ENCODE assay signal across 26 mouse cellular contexts in the genomic region with DNA sequence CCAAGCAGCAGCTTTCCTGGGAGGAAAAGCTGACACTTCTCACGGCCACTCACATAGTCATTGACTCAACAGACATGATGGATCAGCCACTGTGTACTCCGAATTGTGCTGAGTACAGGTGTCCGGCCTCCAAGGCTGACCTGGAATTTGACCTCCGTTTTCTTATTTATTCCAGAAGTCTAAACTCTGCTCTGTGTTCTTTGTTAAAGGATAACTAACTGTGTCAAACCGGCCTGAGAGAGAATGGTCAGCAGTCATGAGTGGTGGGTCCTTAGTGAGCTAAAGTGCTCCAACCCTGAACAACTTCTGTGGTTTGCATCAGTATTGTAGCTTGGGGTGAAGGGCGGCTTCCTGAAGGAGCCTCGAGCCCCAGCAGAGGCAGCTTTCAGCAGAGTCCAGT. TPM values are rescaled to one million over a fixed set of nuclear protein-coding genes. Genes with fewer than 3 reads are reported as not detected.
DNase-seq lines count a peak whose midpoint lies in the region; ATAC-seq and TF ChIP-seq lines count a peak whose summit lies in the region.
"Had no signal": no experiment of that assay in that cellular context is flagged by ENCODE, and none has a peak within 500 bp of the region (broad histone marks: within the 10 kb centered on the region; RNA-seq: fewer than 3 reads in every experiment).

No protein-coding gene starts in this region.

- H3K36me3 ChIP-seq in intestine, postnatal 0 days (ENCODE audit: control insufficient read depth, insufficient read depth), result no peaks in the 10 kb centered on the region; the same call in 1 of the 2 replicates
- no peaks in the 10 kb centered on the region for H3K36me3 ChIP-seq in intestine, embryonic 16.5 days (ENCODE audit: control insufficient read depth, insufficient read depth, low read length)
- H3K36me3 ChIP-seq in small intestine, adult 2 months (ENCODE audit: control insufficient read depth, insufficient read depth, low read length), result peaks cover 14% of the 10 kb centered on the region; the same call in 1 of the 2 replicates
- H3K36me3 ChIP-seq in hindbrain, embryonic 14.5 days (replicated peaks; ENCODE audit: control insufficient read depth, insufficient read depth), result no peaks in the 10 kb centered on the region
- H3K36me3 ChIP-seq: embryonic facial prominence, embryonic 15.5 days; forebrain, embryonic 10.5 days; G1E; heart, embryonic 10.5 days had no signal

- 0 out of 2 replicates have a peak, but pooled peaks have one; percentile 22 for ATAC-seq in intestine, postnatal 0 days
- ATAC-seq in intestine, embryonic 16.5 days, result no peak
- ATAC-seq in megakaryocyte-erythroid progenitor cell, adult 5-6 weeks (replicated peaks; ENCODE audit: low FRiP score, low TSS enrichment, poor library complexity, severe bottlenecking), result no peak
- ATAC-seq in hindbrain, embryonic 14.5 days (ENCODE audit: low FRiP score), result no peak
- ATAC-seq: CD4-positive, CD25-positive, alpha-beta regulatory T cell, adult 4 months; forebrain, embryonic 14.5 days had no signal

- DNase-seq in kidney, adult 9 months, result peak; percentile 93
- peak; percentile 50 for DNase-seq in kidney, postnatal 10 days
- no peak for DNase-seq in hindbrain, embryonic 14.5 days (ENCODE audit: low spot score)
- DNase-seq in left cerebral cortex, adult 8-10 months (ENCODE audit: low spot score in 2 of 2), result no peak
- DNase-seq: adrenal gland, adult 8-10 months; adrenal gland, postnatal 36 days; B cell, adult 2 months; cerebellum, adult 11 months; cerebellum, adult 8-10 months; cerebellum, postnatal 14 days; embryo, embryonic 11 days; gastrocnemius, postnatal 10 days; heart, adult 18-20 months; heart, postnatal 10 days; heart, postnatal 4 days had no signal

- peaks cover 6% of the 10 kb centered on the region for H3K4me1 ChIP-seq in intestine, postnatal 0 days (replicated peaks; ENCODE audit: control insufficient read depth, insufficient read depth, low read length)
- H3K4me1 ChIP-seq in intestine, embryonic 16.5 days (ENCODE audit: control insufficient read depth, insufficient read depth, low read length), result peaks cover 8% of the 10 kb centered on the region; the same call in 1 of the 2 replicates
- H3K4me1 ChIP-seq in small intestine, adult 2 months (ENCODE audit: control insufficient read depth, insufficient read depth, insufficient read length, low read length), result peaks cover 20% of the 10 kb centered on the region
- no peaks in the 10 kb centered on the region for H3K4me1 ChIP-seq in hindbrain, embryonic 14.5 days (replicated peaks; ENCODE audit: control insufficient read depth, insufficient read depth, low read length)
- H3K4me1 ChIP-seq: embryonic facial prominence, embryonic 15.5 days; forebrain, embryonic 10.5 days had no signal

- no peak overlapping the region for H3K9ac ChIP-seq in intestine, postnatal 0 days (ENCODE audit: low read depth, low read length)
- no peak overlapping the region for H3K9ac ChIP-seq in intestine, embryonic 16.5 days (ENCODE audit: low read depth, low read length)
- no peak overlapping the region for H3K9ac ChIP-seq in hindbrain, embryonic 14.5 days
- H3K9ac ChIP-seq: embryonic facial prominence, embryonic 15.5 days had no signal

- no peak overlapping the region for H3K4me3 ChIP-seq in intestine, postnatal 0 days (ENCODE audit: low read depth, low read length)
- no peak overlapping the region for H3K4me3 ChIP-seq in intestine, embryonic 16.5 days (ENCODE audit: low read length)
- no peak overlapping the region for H3K4me3 ChIP-seq in small intestine, adult 2 months (ENCODE audit: low read depth, low read length)
- no peak overlapping the region for H3K4me3 ChIP-seq in hindbrain, embryonic 14.5 days (replicated peaks; ENCODE audit: low read length)
- H3K4me3 ChIP-seq: embryonic facial prominence, embryonic 15.5 days; erythroblast, embryonic 14.5 days; forebrain, embryonic 10.5 days; heart, embryonic 10.5 days had no signal

- no peak overlapping the region for H3K4me2 ChIP-seq in intestine, postnatal 0 days (replicated peaks; ENCODE audit: low read depth)
- H3K4me2 ChIP-seq in intestine, embryonic 16.5 days (ENCODE audit: low read depth, low read length), result no peak overlapping the region
- no peak overlapping the region for H3K4me2 ChIP-seq in hindbrain, embryonic 14.5 days (replicated peaks)
- H3K4me2 ChIP-seq: embryonic facial prominence, embryonic 15.5 days had no signal

- no peak for TF ChIP-seq POLR2A in small intestine, adult 2 months (IDR thresholded peaks at IDR 0.05; ENCODE audit: low read depth, low read length)

- no peak overlapping the region for H3K27ac ChIP-seq in intestine, postnatal 0 days (ENCODE audit: low read depth, low read length)
- H3K27ac ChIP-seq in intestine, embryonic 16.5 days (ENCODE audit: low read length), result no peak overlapping the region
- peak overlapping the region; percentile 25; the same call in 1 of the 2 replicates for H3K27ac ChIP-seq in small intestine, adult 2 months (ENCODE audit: insufficient read depth, low read depth, low read length)
- H3K27ac ChIP-seq in hindbrain, embryonic 14.5 days, result no peak overlapping the region
- H3K27ac ChIP-seq: embryonic facial prominence, embryonic 15.5 days; forebrain, embryonic 10.5 days; heart, embryonic 10.5 days had no signal

- H3K27me3 ChIP-seq in intestine, postnatal 0 days (replicated peaks; ENCODE audit: control insufficient read depth, insufficient read depth, low read length), result no peaks in the 10 kb centered on the region
- no peaks in the 10 kb centered on the region for H3K27me3 ChIP-seq in intestine, embryonic 16.5 days (replicated peaks; ENCODE audit: control insufficient read depth, insufficient read depth, low read length)
- H3K27me3 ChIP-seq in small intestine, adult 2 months (ENCODE audit: control insufficient read depth, insufficient read depth, low read length), result no peaks in the 10 kb centered on the region
- no peaks in the 10 kb centered on the region for H3K27me3 ChIP-seq in hindbrain, embryonic 14.5 days (ENCODE audit: control insufficient read depth, insufficient read depth, low read length)
- H3K27me3 ChIP-seq: embryonic facial prominence, embryonic 15.5 days had no signal

- TF ChIP-seq CTCF in intestine, postnatal 0 days (IDR thresholded peaks at IDR 0.05; ENCODE audit: low read depth), result no peak
- no peak for TF ChIP-seq CTCF in small intestine, adult 2 months (IDR thresholded peaks at IDR 0.05; ENCODE audit: extremely low read depth, insufficient read length, insufficient replicate concordance, low read depth, low read length)

- no peaks in the 10 kb centered on the region for H3K9me3 ChIP-seq in intestine, postnatal 0 days (ENCODE audit: control insufficient read depth)
- no peaks in the 10 kb centered on the region for H3K9me3 ChIP-seq in intestine, embryonic 16.5 days (ENCODE audit: control insufficient read depth, low read length)
- no peaks in the 10 kb centered on the region for H3K9me3 ChIP-seq in hindbrain, embryonic 14.5 days (ENCODE audit: control insufficient read depth, low read length)
- H3K9me3 ChIP-seq: embryonic facial prominence, embryonic 15.5 days; forebrain, embryonic 10.5 days; G1E; heart, embryonic 10.5 days had no signal

- WGBS in intestine, postnatal 0 days, result 70% methylated on average over 7 of the region's 7 CpGs
- 64% methylated on average over 7 of the region's 7 CpGs for WGBS in intestine, embryonic 16.5 days
- 78% methylated on average over 7 of the region's 7 CpGs for WGBS in small intestine, adult 2 months
- WGBS in hindbrain, embryonic 14.5 days, result 78% methylated on average over 7 of the region's 7 CpGs

RNA-seq across cellular contexts. Expression of a gene that starts 13.4 kb away (rescaled TPM):
- 4.4 TPM in 2 replicates for polyA plus RNA-seq in intestine, postnatal 0 days (2015; fragmentation: Nextera tagmentation; extraction: Ambion mirVana)
- 7.7 and 9.2 TPM in 2 replicates for polyA plus RNA-seq in intestine, embryonic 16.5 days (2015; fragmentation: Nextera tagmentation; extraction: Ambion mirVana)
- 26.9 and 33.1 TPM in 2 replicates for polyA plus RNA-seq in small intestine, adult 2 months (2012; rRNA removed)
- 3.0 and 3.4 TPM in 2 replicates for total RNA-seq in megakaryocyte-erythroid progenitor cell, adult 5-6 weeks (2014; fragmentation: Nextera tagmentation)
- total RNA-seq in megakaryocyte-erythroid progenitor cell, adult 5-6 weeks (2017), result 0.88 and 1.5 TPM in 2 replicates
- polyA plus RNA-seq in hindbrain, embryonic 14.5 days (2014; fragmentation: Nextera tagmentation; extraction: Ambion mirVana), result 30.5 and 35.9 TPM in 2 replicates
- total RNA-seq in left cerebral cortex, adult 8-10 months (2022), result 10 to 100 TPM; 10.1 to 11.4 (median 10.5) TPM
- total RNA-seq: G1E had no signal
- polyA plus RNA-seq: erythroblast, embryonic 14.5 days; G1E had no signal

RNA-seq across cellular contexts. Expression of a gene that starts 27.5 kb away (rescaled TPM):
- polyA plus RNA-seq in intestine, postnatal 0 days (2015; fragmentation: Nextera tagmentation; extraction: Ambion mirVana), result 18.1 and 20.4 TPM in 2 replicates
- polyA plus RNA-seq in intestine, embryonic 16.5 days (2015; fragmentation: Nextera tagmentation; extraction: Ambion mirVana), result 26.6 and 27.4 TPM in 2 replicates
- 13.7 and 22.5 TPM in 2 replicates for polyA plus RNA-seq in small intestine, adult 2 months (2012; rRNA removed)
- total RNA-seq in megakaryocyte-erythroid progenitor cell, adult 5-6 weeks (2014; fragmentation: Nextera tagmentation), result 26.1 and 33.5 TPM in 2 replicates
- 28.2 and 37.4 TPM in 2 replicates for total RNA-seq in megakaryocyte-erythroid progenitor cell, adult 5-6 weeks (2017)
- polyA plus RNA-seq in hindbrain, embryonic 14.5 days (2014; fragmentation: Nextera tagmentation; extraction: Ambion mirVana), result 33.0 and 40.2 TPM in 2 replicates
- total RNA-seq in left cerebral cortex, adult 8-10 months (2022), result 10 to 100 TPM; 34.6 to 43.3 (median 39.4) TPM

RNA-seq across cellular contexts. Expression of a gene that starts 53.8 kb away (rescaled TPM):
- 41.5 and 43.0 TPM in 2 replicates for polyA plus RNA-seq in intestine, postnatal 0 days (2015; fragmentation: Nextera tagmentation; extraction: Ambion mirVana)
- 53.0 and 56.9 TPM in 2 replicates for polyA plus RNA-seq in intestine, embryonic 16.5 days (2015; fragmentation: Nextera tagmentation; extraction: Ambion mirVana)
- polyA plus RNA-seq in small intestine, adult 2 months (2012; rRNA removed), result 1.9 and 3.9 TPM in 2 replicates
- 439 and 454 TPM in 2 replicates for total RNA-seq in megakaryocyte-erythroid progenitor cell, adult 5-6 weeks (2014; fragmentation: Nextera tagmentation)
- 1,383 and 1,827 TPM in 2 replicates for total RNA-seq in megakaryocyte-erythroid progenitor cell, adult 5-6 weeks (2017)
- polyA plus RNA-seq in hindbrain, embryonic 14.5 days (2014; fragmentation: Nextera tagmentation; extraction: Ambion mirVana), result 41.3 and 43.1 TPM in 2 replicates
- 10 to 100 TPM; 26.4 to 37.9 (median 30.5) TPM for total RNA-seq in left cerebral cortex, adult 8-10 months (2022)

RNA-seq across cellular contexts. Expression of a gene that starts 54.1 kb away (rescaled TPM):
- polyA plus RNA-seq in intestine, postnatal 0 days (2015; fragmentation: Nextera tagmentation; extraction: Ambion mirVana), result 15.4 and 19.1 TPM in 2 replicates
- 8.5 and 9.3 TPM in 2 replicates for polyA plus RNA-seq in intestine, embryonic 16.5 days (2015; fragmentation: Nextera tagmentation; extraction: Ambion mirVana)
- 6.8 and 10.0 TPM in 2 replicates for polyA plus RNA-seq in small intestine, adult 2 months (2012; rRNA removed)
- total RNA-seq in megakaryocyte-erythroid progenitor cell, adult 5-6 weeks (2014; fragmentation: Nextera tagmentation), result 6.5 and 8.3 TPM in 2 replicates
- 5.2 and 6.7 TPM in 2 replicates for total RNA-seq in megakaryocyte-erythroid progenitor cell, adult 5-6 weeks (2017)
- polyA plus RNA-seq in hindbrain, embryonic 14.5 days (2014; fragmentation: Nextera tagmentation; extraction: Ambion mirVana), result 10.8 and 12.2 TPM in 2 replicates
- total RNA-seq in left cerebral cortex, adult 8-10 months (2022), result 10 to 100 TPM; 20.0 to 22.6 (median 21.8) TPM

Comparison
In these comparisons a context has a peak if more than half of its experiments do, and no peak if none do; other contexts are left out.
1. DNase-seq: peak in kidney, adult 9 months (single experiment) and kidney, postnatal 10 days (single experiment); none in hindbrain, embryonic 14.5 days (single experiment) and left cerebral cortex, adult 8-10 months (0 of 2).